Mouse (Mus musculus) G1E-ER4 (cell line): ENCODE measurements around the gene Slc4a1ap. TPM values are rescaled to one million over a fixed set of nuclear protein-coding genes. Genes with fewer than 3 reads are reported as not detected.

ENCODE experiments used
- GATA1 ChIP-seq: IDR thresholded peaks from one replicate; pipeline ENCODE4 v1.8.0; 2012; ENCODE audit warnings: low read length, inconsistent platforms
- polyA plus RNA-seq: library from polyadenylated mRNA; stranded (reverse); fragments of >175 nt; gene quantifications from 2 replicates; pipeline ENCODE4 v1.2.3, GENCODE M21; 2012

Gene Slc4a1ap
- polyA plus RNA-seq, 1 experiment, result 20.0 TPM

- TF ChIP-seq GATA1, result no peak
These were observed 35.4 kb downstream of the Slc4a1ap start for GRCm38 (mm10) chr5:31562036-31562666.

GRCm38 (mm10) chr5:31563496-31563895, 36.7 kb downstream of the Slc4a1ap start:
- no peak for TF ChIP-seq GATA1

DNA sequence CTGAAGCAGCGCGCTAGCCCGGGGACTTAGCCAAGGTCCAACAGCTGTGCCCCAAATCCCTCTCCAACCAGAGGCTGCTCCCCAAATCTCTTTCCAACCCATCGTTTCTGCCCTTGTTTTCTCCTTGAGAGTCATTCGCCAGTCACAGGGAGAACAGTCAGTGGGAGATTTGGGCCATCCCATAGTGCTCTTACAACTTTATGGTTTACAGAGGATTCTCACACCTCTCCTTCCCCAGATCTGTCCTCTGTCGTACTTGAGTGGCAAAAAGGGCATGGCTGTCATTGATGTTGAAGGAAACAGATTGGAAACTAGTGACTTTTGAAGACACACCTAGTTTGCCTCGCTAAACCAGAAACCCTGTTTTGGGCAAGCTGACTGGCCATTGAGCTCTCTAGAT, 37.1 kb downstream of the Slc4a1ap start:
- no peak for TF ChIP-seq GATA1

- TF ChIP-seq GATA1, result no peak
These were observed 38.2 kb downstream of the Slc4a1ap start for GRCm38 (mm10) chr5:31564976-31565375.

DNA sequence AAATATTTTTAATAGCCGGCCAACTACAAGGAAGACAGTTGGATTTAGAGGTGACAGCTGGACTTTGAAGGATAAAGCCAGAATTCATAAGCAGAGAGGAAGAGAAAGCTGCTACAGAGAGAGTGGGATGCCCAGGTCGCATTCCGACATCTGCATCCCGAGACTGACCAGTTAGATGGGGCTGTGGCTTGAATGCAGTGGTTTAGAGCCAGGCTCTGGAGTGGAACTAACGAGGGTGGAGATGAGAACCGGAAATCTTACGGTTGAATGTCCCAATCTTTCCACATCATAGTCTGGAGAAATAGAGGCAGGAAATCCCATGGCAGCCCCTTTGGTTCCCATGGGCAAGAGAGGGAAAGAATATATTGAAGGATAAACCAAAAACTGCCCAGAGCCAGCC, 39.2 kb downstream of the Slc4a1ap start:
- no peak for TF ChIP-seq GATA1

DNA sequence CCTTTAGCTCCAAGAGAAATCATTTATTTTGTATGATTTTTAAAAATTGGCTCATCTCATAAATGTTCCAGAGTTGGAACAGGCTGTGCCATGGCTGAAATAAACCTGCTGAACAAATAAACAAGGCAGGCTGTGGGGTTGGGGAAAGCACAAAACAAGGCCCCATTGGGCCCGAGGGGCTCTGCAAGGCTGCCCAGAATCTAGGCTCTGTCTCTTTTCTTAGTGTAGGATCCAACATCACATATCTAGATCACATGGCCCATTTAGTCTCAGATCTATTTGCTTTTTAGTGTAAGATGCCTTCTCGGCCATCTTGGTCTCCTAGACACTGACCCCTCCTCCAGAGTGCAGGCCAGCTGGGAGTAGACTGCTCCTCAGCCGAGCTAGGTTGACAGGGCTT, 39.7 kb downstream of the Slc4a1ap start:
- no peak for TF ChIP-seq GATA1

- no peak for TF ChIP-seq GATA1
These were observed 41.3 kb downstream of the Slc4a1ap start for GRCm38 (mm10) chr5:31567951-31568657.

DNA sequence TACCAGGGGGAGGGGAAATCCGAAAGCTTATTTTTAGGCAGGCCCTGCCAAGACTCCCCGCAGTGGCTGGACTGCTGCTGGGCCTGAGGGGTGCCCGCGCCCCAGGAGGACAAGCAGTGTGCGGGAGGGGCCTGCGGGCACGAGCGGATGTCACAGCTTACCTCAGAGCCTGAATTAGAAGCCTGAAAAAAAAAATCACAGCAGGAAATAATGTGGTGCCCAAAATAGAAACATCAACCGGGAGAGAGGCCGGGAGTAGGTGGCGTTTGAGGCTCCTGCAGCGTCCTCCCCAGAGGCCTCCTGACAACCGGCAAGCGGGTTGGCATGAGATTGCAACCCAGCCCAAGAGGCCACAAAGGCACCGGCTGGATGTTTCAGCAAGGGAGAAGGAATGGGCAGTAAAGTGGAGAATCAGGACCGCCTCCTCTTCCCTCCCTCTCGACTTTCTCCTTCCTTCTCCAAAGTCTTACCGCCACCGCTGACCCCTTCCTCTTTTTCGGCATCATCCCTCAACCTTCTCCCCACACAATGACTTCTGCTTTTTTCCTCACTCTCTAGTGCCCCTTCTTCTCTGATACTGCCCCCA, 44.3 kb downstream of the Slc4a1ap start:
- no peak for TF ChIP-seq GATA1

- TF ChIP-seq GATA1, result no peak
These were observed 46.9 kb downstream of the Slc4a1ap start for GRCm38 (mm10) chr5:31573722-31574121.

DNA sequence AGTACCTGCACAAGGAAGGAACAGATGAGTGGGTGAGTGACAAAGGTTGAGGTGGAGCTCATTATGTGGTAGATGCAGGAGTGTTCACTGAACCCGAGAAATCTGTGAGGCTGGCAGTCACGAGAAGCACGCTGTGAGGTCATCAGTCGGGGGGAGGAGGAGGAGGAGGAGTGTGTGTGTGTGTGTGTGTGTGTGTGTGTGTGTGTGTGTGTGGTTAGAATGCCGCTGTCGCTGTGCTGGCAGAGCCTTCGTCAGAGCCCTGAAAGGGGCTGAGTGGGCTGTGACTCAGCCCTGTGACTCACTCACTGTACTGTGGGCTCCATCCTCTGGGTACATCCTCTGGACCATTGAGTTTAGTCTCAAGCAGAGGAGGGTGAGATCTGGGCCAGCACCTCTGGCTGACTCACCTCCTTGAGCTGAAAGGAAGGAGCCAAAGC, 49.8 kb downstream of the Slc4a1ap start:
- TF ChIP-seq GATA1, result no peak

GRCm38 (mm10) chr5:31581263-31581662, 54.5 kb downstream of the Slc4a1ap start:
- TF ChIP-seq GATA1, result no peak

DNA sequence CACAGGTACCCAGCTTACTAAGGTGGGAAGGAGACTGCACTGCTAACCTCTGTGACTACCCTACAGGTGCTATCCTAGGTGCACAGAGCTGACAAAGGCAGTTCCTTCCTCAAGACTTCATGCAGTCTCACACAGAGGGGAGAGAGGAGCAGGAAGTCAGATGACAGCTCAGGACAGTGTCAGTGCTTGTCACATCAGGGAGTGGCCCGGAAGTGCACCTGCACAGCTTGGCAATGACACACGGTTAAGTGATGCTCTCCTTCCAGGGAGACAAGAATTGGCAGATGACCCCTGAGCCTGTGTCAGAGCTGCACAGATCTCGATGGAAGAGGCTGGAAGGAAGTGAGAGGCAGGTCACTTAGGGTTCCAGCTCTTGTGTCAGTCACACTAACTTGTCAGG, 55.1 kb downstream of the Slc4a1ap start:
- TF ChIP-seq GATA1, result no peak

GRCm38 (mm10) chr5:31583261-31583660, 56.5 kb downstream of the Slc4a1ap start:
- no peak for TF ChIP-seq GATA1

- TF ChIP-seq GATA1, result no peak
These were observed 58.7 kb downstream of the Slc4a1ap start for GRCm38 (mm10) chr5:31585526-31585925.

GRCm38 (mm10) chr5:31588016-31588415, 61.2 kb downstream of the Slc4a1ap start:
- TF ChIP-seq GATA1, result no peak

- no peak for TF ChIP-seq GATA1
These were observed 63.0 kb downstream of the Slc4a1ap start for GRCm38 (mm10) chr5:31589711-31590319.

DNA sequence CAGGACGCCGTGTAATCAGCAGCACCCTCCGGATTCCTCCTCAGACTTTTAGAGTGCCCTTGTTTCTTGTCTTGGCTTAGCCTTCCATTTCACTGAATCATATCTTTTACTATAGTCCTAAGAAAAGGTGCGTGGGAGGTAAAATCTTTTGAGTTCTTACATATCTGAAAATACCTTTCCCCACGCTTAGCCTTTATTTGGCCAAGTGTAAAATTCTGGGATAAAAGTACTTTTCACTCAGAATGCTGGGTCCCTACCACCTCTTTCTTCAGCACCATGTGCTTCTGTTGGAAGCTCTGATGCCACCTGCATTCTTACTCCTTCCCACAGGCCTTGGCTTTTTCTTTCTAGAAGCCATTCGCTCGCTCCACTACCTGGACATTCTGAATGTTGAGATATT, 64.3 kb downstream of the Slc4a1ap start:
- TF ChIP-seq GATA1, result no peak

DNA sequence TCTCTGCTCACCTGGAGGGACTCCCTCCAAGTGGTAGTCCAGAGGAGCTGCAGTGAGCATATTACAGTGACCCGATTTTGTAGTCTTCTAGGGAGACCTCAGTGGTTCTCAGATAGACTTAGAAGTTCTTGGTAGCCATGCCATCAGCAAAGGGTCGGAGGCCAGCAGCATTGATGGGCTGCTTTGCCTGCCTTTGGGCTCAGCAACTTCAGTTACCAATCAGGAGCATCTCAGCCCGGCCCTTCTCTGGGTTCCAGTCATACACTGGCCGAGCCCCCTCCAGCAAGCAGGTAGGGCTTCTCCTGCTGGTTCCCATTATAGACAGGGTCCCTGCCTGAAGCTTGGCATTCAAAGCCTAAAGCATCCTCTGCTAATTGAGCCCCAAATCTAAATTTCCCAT, 69.1 kb downstream of the Slc4a1ap start:
- no peak for TF ChIP-seq GATA1
